Mouse (Mus musculus): ENCODE results near the gene Gm42906.

- TF ChIP-seq CTCF (IDR thresholded peaks at IDR 0.05; ENCODE audit: control insufficient read depth, insufficient read depth, insufficient read length) = no peak
- no peak for TF ChIP-seq CEBPB (IDR thresholded peaks at IDR 0.05; ENCODE audit: low read depth)
- no peak for TF ChIP-seq MAX (IDR thresholded peaks at IDR 0.05)
These were observed 282.2 kb downstream of the Gm42906 start for GRCm38 (mm10) chr5:151145807-151146206.

Data from C2C12 (cell line).